Mouse (Mus musculus): ENCODE measurements around the gene Foxn1.

Gene Foxn1

GRCm38 (mm10) chr11:78400936-78401335 is 14.6 kb upstream of the Foxn1 start:
- no peak for DNase-seq (ENCODE audit: low spot score)

- peak; percentile 62 for DNase-seq (ENCODE audit: low spot score)
Measured at GRCm38 (mm10) chr11:78399680-78400079, 13.3 kb upstream of the Foxn1 start.

- DNase-seq (ENCODE audit: low spot score): no peak
Measured at GRCm38 (mm10) chr11:78398212-78398611, 11.9 kb upstream of the Foxn1 start.

GRCm38 (mm10) chr11:78397397-78397796 is 11.0 kb upstream of the Foxn1 start:
- DNase-seq (ENCODE audit: low spot score): peak; percentile 68

GRCm38 (mm10) chr11:78396950-78397349 is 10.6 kb upstream of the Foxn1 start:
- DNase-seq (ENCODE audit: low spot score): no peak

GRCm38 (mm10) chr11:78392728-78393127 is 6.4 kb upstream of the Foxn1 start:
- no peak for DNase-seq (ENCODE audit: low spot score)

- no peak for DNase-seq (ENCODE audit: low spot score)
Measured at GRCm38 (mm10) chr11:78385776-78386175, 582 bp downstream of the Foxn1 start.

GRCm38 (mm10) chr11:78382701-78383100 is 3.7 kb downstream of the Foxn1 start:
- no peak for DNase-seq (ENCODE audit: low spot score)

- DNase-seq (ENCODE audit: low spot score): no peak
Measured at GRCm38 (mm10) chr11:78382286-78382685, 4.1 kb downstream of the Foxn1 start.

- no peak for DNase-seq (ENCODE audit: low spot score)
Measured at GRCm38 (mm10) chr11:78380996-78381395, 5.4 kb downstream of the Foxn1 start.

- no peak for DNase-seq (ENCODE audit: low spot score)
Measured at GRCm38 (mm10) chr11:78380351-78380750, 6.0 kb downstream of the Foxn1 start.

- DNase-seq (ENCODE audit: low spot score): no peak
Measured at GRCm38 (mm10) chr11:78377549-78378159, 8.7 kb downstream of the Foxn1 start.

GRCm38 (mm10) chr11:78374147-78374546 is 12.2 kb downstream of the Foxn1 start:
- no peak for DNase-seq (ENCODE audit: low spot score)

- no peak for DNase-seq (ENCODE audit: low spot score)
Measured at GRCm38 (mm10) chr11:78372610-78373009, 13.7 kb downstream of the Foxn1 start.

GRCm38 (mm10) chr11:78372166-78372565 is 14.2 kb downstream of the Foxn1 start:
- DNase-seq (ENCODE audit: low spot score): no peak

- no peak for DNase-seq (ENCODE audit: low spot score)
Measured at GRCm38 (mm10) chr11:78371711-78372110, 14.6 kb downstream of the Foxn1 start.

- DNase-seq (ENCODE audit: low spot score): no peak
Measured at GRCm38 (mm10) chr11:78370389-78370788, 16.0 kb downstream of the Foxn1 start.

GRCm38 (mm10) chr11:78367456-78368225 is 18.7 kb downstream of the Foxn1 start:
- DNase-seq (ENCODE audit: low spot score): peak; percentile 53

GRCm38 (mm10) chr11:78364103-78364502 is 22.3 kb downstream of the Foxn1 start:
- DNase-seq (ENCODE audit: low spot score): no peak

GRCm38 (mm10) chr11:78363309-78364007 is 22.9 kb downstream of the Foxn1 start:
- DNase-seq (ENCODE audit: low spot score): no peak

GRCm38 (mm10) chr11:78360789-78361131 is 25.6 kb downstream of the Foxn1 start:
- DNase-seq (ENCODE audit: low spot score): no peak

GRCm38 (mm10) chr11:78360125-78360788 is 26.1 kb downstream of the Foxn1 start:
- peak; percentile 73 for DNase-seq (ENCODE audit: low spot score)
